Mouse (Mus musculus): ENCODE measurements around the gene Sash1.

DNA sequence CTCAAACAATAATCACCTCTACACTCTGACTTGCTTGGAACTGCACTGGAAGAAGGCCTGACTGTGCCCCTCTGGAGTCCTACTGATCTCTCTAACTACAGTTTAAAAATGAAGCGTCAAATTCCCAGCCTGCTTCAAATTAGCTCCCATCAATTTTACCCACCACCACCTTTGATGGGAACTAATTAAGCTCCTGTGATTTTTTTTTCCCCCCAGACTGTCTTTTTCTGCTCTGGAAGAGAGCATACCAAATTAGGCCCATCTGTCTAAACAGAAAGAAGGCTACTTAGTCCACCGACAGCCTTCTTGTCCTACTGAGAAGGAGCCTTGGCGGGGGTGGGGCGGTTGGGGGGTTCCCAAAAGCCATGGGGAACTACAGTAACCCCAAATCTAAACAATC, 37.9 kb downstream of the Sash1 start:
- TF ChIP-seq POLR2A (IDR thresholded peaks at IDR 0.05; ENCODE audit: control insufficient read depth, extremely low read depth, insufficient read depth, low read length, poor library complexity): no peak
- no peak for TF ChIP-seq CTCF (IDR thresholded peaks at IDR 0.05; ENCODE audit: borderline replicate concordance, control insufficient read depth, extremely low read depth, insufficient read depth, low read length, poor library complexity)
